Mouse (Mus musculus) cerebellum, adult 9-10 months (tissue): Measurements from ENCODE around the gene Hcst.
A peak's percentile ranks its signal among the peaks of the same experiment; 100 is the strongest.

Experiments
- DNase-seq: peaks from one replicate; pipeline ENCODE4 v3.0.0; 2022

The Hcst gene

GRCm38 (mm10) chr7:30431793-30432192, 12.1 kb upstream of the Hcst start:
- peak; percentile 96 for DNase-seq

- peak; percentile 37 for DNase-seq
These were observed 10.5 kb upstream of the Hcst start for GRCm38 (mm10) chr7:30430191-30430590.

- no peak for DNase-seq
These were observed 9.7 kb upstream of the Hcst start for GRCm38 (mm10) chr7:30429327-30429726.

GRCm38 (mm10) chr7:30423071-30423641, 3.5 kb upstream of the Hcst start:
- peak; percentile 54 for DNase-seq

GRCm38 (mm10) chr7:30422560-30422959, 2.9 kb upstream of the Hcst start:
- no peak for DNase-seq

- DNase-seq = peak; percentile 92
These were observed 2.3 kb upstream of the Hcst start for GRCm38 (mm10) chr7:30421890-30422435.

- peak; percentile 78 for DNase-seq
These were observed 1.7 kb upstream of the Hcst start, which contains the start of gene Nfkbid for GRCm38 (mm10) chr7:30421175-30421889. Nfkbid (plus strand) TSS chr7:30421732.

GRCm38 (mm10) chr7:30420673-30421072, 1.0 kb upstream of the Hcst start:
- peak; percentile 33 for DNase-seq

- no peak for DNase-seq
These were observed 1.8 kb downstream of the Hcst start for GRCm38 (mm10) chr7:30417856-30418255.

- no peak for DNase-seq
These were observed 6.1 kb downstream of the Hcst start, which contains the start of gene Tyrobp for GRCm38 (mm10) chr7:30413596-30413995. Tyrobp (plus strand) TSS chr7:30413760.

- DNase-seq = no peak
These were observed 6.9 kb downstream of the Hcst start for GRCm38 (mm10) chr7:30412735-30413147.

GRCm38 (mm10) chr7:30411023-30411422, 8.6 kb downstream of the Hcst start:
- DNase-seq = no peak

GRCm38 (mm10) chr7:30409789-30410188, 9.9 kb downstream of the Hcst start:
- DNase-seq = no peak

GRCm38 (mm10) chr7:30408639-30409038, 11.0 kb downstream of the Hcst start:
- no peak for DNase-seq

- no peak for DNase-seq
These were observed 17.3 kb downstream of the Hcst start for GRCm38 (mm10) chr7:30402343-30402742.

GRCm38 (mm10) chr7:30399671-30400070, 20.0 kb downstream of the Hcst start:
- DNase-seq = no peak

- DNase-seq = no peak
These were observed 24.8 kb downstream of the Hcst start for GRCm38 (mm10) chr7:30394871-30395270.

- DNase-seq = no peak
These were observed 25.3 kb downstream of the Hcst start for GRCm38 (mm10) chr7:30394379-30394778.

GRCm38 (mm10) chr7:30393631-30394030, 26.0 kb downstream of the Hcst start:
- no peak for DNase-seq

- no peak for DNase-seq
These were observed 26.7 kb downstream of the Hcst start for GRCm38 (mm10) chr7:30392746-30393520.

- no peak for DNase-seq
These were observed 35.5 kb downstream of the Hcst start for GRCm38 (mm10) chr7:30384106-30384505.

GRCm38 (mm10) chr7:30380061-30380460, 39.6 kb downstream of the Hcst start:
- no peak for DNase-seq

GRCm38 (mm10) chr7:30373501-30373962, 46.1 kb downstream of the Hcst start:
- DNase-seq = peak; percentile 98
